Mouse (Mus musculus) thymus, adult 18-20 months (tissue): ENCODE data around the gene BC004004.
"Not testable (repeated sequence)": the region's sequence is repeated elsewhere in the genome, so short reads cannot be mapped to it uniquely, and the experiment has no call there.

Experiments used
- DNase-seq, 2 experiments: peaks; one replicate each; pipeline ENCODE4 v3.0.0; 2022; ENCODE audit warnings: mixed read lengths in 2 of 2

BC004004 gene

GRCm38 (mm10) chr17:29261603-29262258 lies 6.9 kb upstream of the BC004004 start:
- DNase-seq = no peak

- no peak for DNase-seq
Measured at GRCm38 (mm10) chr17:29262259-29262649, 6.3 kb upstream of the BC004004 start.

GRCm38 (mm10) chr17:29263417-29263816 lies 5.2 kb upstream of the BC004004 start:
- no peak for DNase-seq

GRCm38 (mm10) chr17:29263840-29264633 lies 4.6 kb upstream of the BC004004 start, which contains the start of gene Ppil1:
Gene Ppil1 (minus strand): TSS chr17:29264186.
- DNase-seq = peak; percentile 66 to 77

- DNase-seq = no peak
Measured at GRCm38 (mm10) chr17:29264760-29265159, 3.8 kb upstream of the BC004004 start.

- DNase-seq = not testable (repeated sequence)
Measured at GRCm38 (mm10) chr17:29267040-29267439, 1.5 kb upstream of the BC004004 start.

- no peak for DNase-seq
Measured at GRCm38 (mm10) chr17:29267931-29268681, 482 bp upstream of the BC004004 start.

- no peak for DNase-seq
Measured at GRCm38 (mm10) chr17:29269349-29269706, 740 bp downstream of the BC004004 start.

- DNase-seq = no peak
Measured at GRCm38 (mm10) chr17:29270148-29270698, 1.6 kb downstream of the BC004004 start.

GRCm38 (mm10) chr17:29273156-29273555 lies 4.6 kb downstream of the BC004004 start:
- no peak for DNase-seq

- DNase-seq = no peak
Measured at GRCm38 (mm10) chr17:29273889-29274288, 5.3 kb downstream of the BC004004 start.

- DNase-seq = peak; percentile 60 to 81
Measured at GRCm38 (mm10) chr17:29280422-29280821, 11.8 kb downstream of the BC004004 start.

- DNase-seq = no peak
Measured at GRCm38 (mm10) chr17:29281541-29281940, 13.0 kb downstream of the BC004004 start.

GRCm38 (mm10) chr17:29282216-29282952 lies 13.8 kb downstream of the BC004004 start:
- DNase-seq = no peak

GRCm38 (mm10) chr17:29291793-29292192 lies 23.2 kb downstream of the BC004004 start:
- DNase-seq = no peak

GRCm38 (mm10) chr17:29292996-29293395 lies 24.4 kb downstream of the BC004004 start:
- DNase-seq = no peak

- no peak for DNase-seq
Measured at GRCm38 (mm10) chr17:29293807-29294605, 25.4 kb downstream of the BC004004 start.

- DNase-seq = no peak
Measured at GRCm38 (mm10) chr17:29295835-29296234, 27.2 kb downstream of the BC004004 start.

- DNase-seq = no peak
Measured at GRCm38 (mm10) chr17:29297321-29297720, 28.7 kb downstream of the BC004004 start.

- peak in 1 of 2 experiments; percentile 28 for DNase-seq
Measured at GRCm38 (mm10) chr17:29297813-29298212, 29.2 kb downstream of the BC004004 start.

- no peak for DNase-seq
Measured at GRCm38 (mm10) chr17:29299282-29299681, 30.7 kb downstream of the BC004004 start.

GRCm38 (mm10) chr17:29300926-29301325 lies 32.3 kb downstream of the BC004004 start:
- DNase-seq = no peak
